In genomic region chr10:96750861-96751260, GRCm38 (mm10) we compare ENCODE assay signal across 8 mouse cellular contexts.
DNase-seq lines count a peak whose midpoint lies in the region; ATAC-seq and TF ChIP-seq lines count a peak whose summit lies in the region.

No protein-coding gene starts in this region.

- peak overlapping the region; percentile 49 for H3K4me2 ChIP-seq in stomach, embryonic 16.5 days (ENCODE audit: low read depth, low read length)

- peak overlapping the region; percentile 16; the same call in 1 of the 2 replicates for H3K27ac ChIP-seq in layer of hippocampus, adult 2 months
- H3K27ac ChIP-seq in stomach, embryonic 16.5 days (ENCODE audit: low read length), result peak overlapping the region; percentile 53

- no peak for ATAC-seq in stomach, embryonic 16.5 days (ENCODE audit: insufficient read depth, low FRiP score)
- no peak for ATAC-seq in erythroid progenitor cell, adult 5-6 weeks (replicated peaks; ENCODE audit: low FRiP score, poor library complexity, severe bottlenecking)

- no peak for DNase-seq in layer of hippocampus, adult 2 months (ENCODE audit: low spot score in 2 of 2)
- DNase-seq in layer of hippocampus, adult 8-10 months (ENCODE audit: low spot score in 2 of 2), result no peak
- peak; percentile 40 to 50 for DNase-seq in adrenal gland, adult 18-20 months (ENCODE audit: low spot score in 2 of 2)
- peak; percentile 39 for DNase-seq in embryo, embryonic 10.5 days (ENCODE audit: low spot score)
- DNase-seq in kidney, adult 18-20 months, result peak; percentile 19
- DNase-seq in thymus, postnatal 10 days (ENCODE audit: low spot score in 2 of 2), result no peak

- H3K9me3 ChIP-seq in stomach, embryonic 16.5 days (replicated peaks; ENCODE audit: control insufficient read depth, low read length), result no peaks in the 10 kb centered on the region

- H3K4me1 ChIP-seq in stomach, embryonic 16.5 days (ENCODE audit: control insufficient read depth, insufficient read depth, low read length), result peaks cover 8% of the 10 kb centered on the region; the same call in 1 of the 2 replicates

- H3K27me3 ChIP-seq in stomach, embryonic 16.5 days (ENCODE audit: control insufficient read depth, insufficient read depth, low read length), result no peaks in the 10 kb centered on the region

- 0 out of 2 replicates have a peak, but pooled peaks have one; percentile 7 for TF ChIP-seq CTCF in layer of hippocampus, adult 2 months (conservative IDR thresholded peaks at IDR 0.05)

- WGBS in stomach, embryonic 16.5 days, result 20% methylated on average over 5 of the region's 5 CpGs

- no peak overlapping the region for H3K9ac ChIP-seq in stomach, embryonic 16.5 days (ENCODE audit: low read length)

- H3K36me3 ChIP-seq in stomach, embryonic 16.5 days (ENCODE audit: control insufficient read depth, insufficient read depth, low read length), result no peaks in the 10 kb centered on the region

- no peak overlapping the region for H3K4me3 ChIP-seq in layer of hippocampus, adult 2 months
- no peak overlapping the region for H3K4me3 ChIP-seq in stomach, embryonic 16.5 days (replicated peaks; ENCODE audit: low read length)

Comparison
In these comparisons a context has a peak if more than half of its experiments do, and no peak if none do; other contexts are left out.
1. DNase-seq: peak in adrenal gland, adult 18-20 months (2 of 2), embryo, embryonic 10.5 days (single experiment) and kidney, adult 18-20 months (single experiment); none in layer of hippocampus, adult 2 months (0 of 2), layer of hippocampus, adult 8-10 months (0 of 2) and thymus, postnatal 10 days (0 of 2).